Mouse (Mus musculus) liver, adult 2 months (tissue): ENCODE results near the gene Neurod1.

Experiments used
- CTCF ChIP-seq: fragments of 200-500 bp; IDR thresholded peaks from 2 replicates; pipeline ENCODE4 v1.5.1; 2011; ENCODE audit warnings: low read depth, low read length, control low read depth
- POLR2A ChIP-seq: fragments of 200-500 bp; IDR thresholded peaks from 2 replicates; pipeline ENCODE4 v1.6.1; 2011; ENCODE audit warnings: low read length, control low read depth; ENCODE audit not compliant: insufficient read depth; ENCODE audit errors: extremely low read depth

GRCm38 (mm10) chr2:79442227-79442626, 14.3 kb downstream of the Neurod1 start:
- TF ChIP-seq POLR2A = no peak
- no peak for TF ChIP-seq CTCF
